Mouse (Mus musculus): ENCODE measurements around the gene Nf1.
"Not testable (repeated sequence)": the region's sequence is repeated elsewhere in the genome, so short reads cannot be mapped to it uniquely, and the experiment has no call there.

Nf1 gene

GRCm38 (mm10) chr11:79339234-79339807 is at the start of gene Nf1:
Nf1 (plus strand) TSS chr11:79339693.
- peak; percentile 88 for DNase-seq (ENCODE audit: low read depth)

- DNase-seq (ENCODE audit: low read depth): no peak
Observed at GRCm38 (mm10) chr11:79290473-79290872, 49.0 kb upstream of the Nf1 start.

GRCm38 (mm10) chr11:79291651-79292050 is 47.8 kb upstream of the Nf1 start:
- no peak for DNase-seq (ENCODE audit: low read depth)

GRCm38 (mm10) chr11:79292130-79292529 is 47.4 kb upstream of the Nf1 start:
- DNase-seq (ENCODE audit: low read depth): no peak

GRCm38 (mm10) chr11:79293025-79293424 is 46.5 kb upstream of the Nf1 start:
- DNase-seq (ENCODE audit: low read depth): no peak

GRCm38 (mm10) chr11:79293971-79294370 is 45.5 kb upstream of the Nf1 start:
- no peak for DNase-seq (ENCODE audit: low read depth)

- DNase-seq (ENCODE audit: low read depth): no peak
Observed at GRCm38 (mm10) chr11:79296167-79296566, 43.3 kb upstream of the Nf1 start.

- DNase-seq (ENCODE audit: low read depth): no peak
Observed at GRCm38 (mm10) chr11:79296856-79297491, 42.5 kb upstream of the Nf1 start, which contains the start of gene Gm9964. Gm9964 (minus strand) TSS chr11:79296906.

GRCm38 (mm10) chr11:79299719-79300431 is 39.6 kb upstream of the Nf1 start:
- no peak for DNase-seq (ENCODE audit: low read depth)

GRCm38 (mm10) chr11:79303109-79303508 is 36.4 kb upstream of the Nf1 start:
- no peak for DNase-seq (ENCODE audit: low read depth)

- DNase-seq (ENCODE audit: low read depth): not testable (repeated sequence)
Observed at GRCm38 (mm10) chr11:79304245-79304644, 35.2 kb upstream of the Nf1 start.

- DNase-seq (ENCODE audit: low read depth): no peak
Observed at GRCm38 (mm10) chr11:79305697-79306340, 33.7 kb upstream of the Nf1 start.

- DNase-seq (ENCODE audit: low read depth): no peak
Observed at GRCm38 (mm10) chr11:79306510-79306909, 33.0 kb upstream of the Nf1 start.

GRCm38 (mm10) chr11:79306996-79307395 is 32.5 kb upstream of the Nf1 start:
- peak; percentile 67 for DNase-seq (ENCODE audit: low read depth)

- DNase-seq (ENCODE audit: low read depth): no peak
Observed at GRCm38 (mm10) chr11:79307560-79308200, 31.8 kb upstream of the Nf1 start.

- no peak for DNase-seq (ENCODE audit: low read depth)
Observed at GRCm38 (mm10) chr11:79310467-79310866, 29.0 kb upstream of the Nf1 start.

GRCm38 (mm10) chr11:79316807-79317345 is 22.6 kb upstream of the Nf1 start:
- DNase-seq (ENCODE audit: low read depth): no peak

GRCm38 (mm10) chr11:79319807-79320206 is 19.7 kb upstream of the Nf1 start:
- DNase-seq (ENCODE audit: low read depth): no peak

- DNase-seq (ENCODE audit: low read depth): no peak
Observed at GRCm38 (mm10) chr11:79323985-79324685, 15.4 kb upstream of the Nf1 start.

- no peak for DNase-seq (ENCODE audit: low read depth)
Observed at GRCm38 (mm10) chr11:79325663-79326062, 13.8 kb upstream of the Nf1 start.

GRCm38 (mm10) chr11:79327106-79327505 is 12.4 kb upstream of the Nf1 start:
- no peak for DNase-seq (ENCODE audit: low read depth)

All from c-Kit-positive CD71-negative TER-119-negative erythroid progenitor cells, embryonic 14.5 days (primary cell).